18 mouse cellular contexts compared by ENCODE assay signal in genomic region chr11:63897856-63898508, GRCm38 (mm10). TPM values are rescaled to one million over a fixed set of nuclear protein-coding genes. Genes with fewer than 3 reads are reported as not detected.
A peak's percentile ranks its signal among the peaks of the same experiment; 100 is the strongest.
DNase-seq lines count a peak whose midpoint lies in the region; ATAC-seq and TF ChIP-seq lines count a peak whose summit lies in the region.
"Had no signal": no experiment of that assay in that cellular context is flagged by ENCODE, and none has a peak within 500 bp of the region (broad histone marks: within the 10 kb centered on the region; RNA-seq: fewer than 3 reads in every experiment).

No protein-coding gene starts in this region.

- ATAC-seq in lung, postnatal 0 days = no peak
- ATAC-seq in forebrain, embryonic 13.5 days = 0 out of 2 replicates have a peak, but pooled peaks have one; percentile 16
- ATAC-seq in neural tube, embryonic 13.5 days (ENCODE audit: low read depth) = 0 out of 2 replicates have a peak, but pooled peaks have one; percentile 37
- no peak for ATAC-seq in kidney, embryonic 16.5 days (ENCODE audit: low FRiP score, low TSS enrichment)

- H3K4me3 ChIP-seq in lung, postnatal 0 days (ENCODE audit: low read depth, low read length) = no peak overlapping the region
- H3K4me3 ChIP-seq in forebrain, embryonic 13.5 days = no peak overlapping the region
- no peak overlapping the region for H3K4me3 ChIP-seq in neural tube, embryonic 13.5 days
- H3K4me3 ChIP-seq in layer of hippocampus, adult 2 months = no peak overlapping the region
- H3K4me3 ChIP-seq in kidney, embryonic 16.5 days (ENCODE audit: low read length) = no peak overlapping the region
- H3K4me3 ChIP-seq: embryonic facial prominence, embryonic 12.5 days; heart, embryonic 13.5 days; limb, embryonic 15.5 days had no signal

- H3K4me1 ChIP-seq in lung, postnatal 0 days (ENCODE audit: insufficient read depth, low read depth, low read length) = no peaks in the 10 kb centered on the region
- peaks cover 24% of the 10 kb centered on the region for H3K4me1 ChIP-seq in forebrain, embryonic 13.5 days
- peaks cover 46% of the 10 kb centered on the region for H3K4me1 ChIP-seq in neural tube, embryonic 13.5 days (replicated peaks)
- peaks cover 7% of the 10 kb centered on the region for H3K4me1 ChIP-seq in kidney, embryonic 16.5 days (ENCODE audit: insufficient read depth, low read length)

- 79% methylated on average over 13 of the region's 13 CpGs for WGBS in lung, postnatal 0 days
- WGBS in forebrain, embryonic 13.5 days = 23% methylated on average over 13 of the region's 13 CpGs
- WGBS in neural tube, embryonic 13.5 days = 34% methylated on average over 13 of the region's 13 CpGs
- 69% methylated on average over 13 of the region's 13 CpGs for WGBS in kidney, embryonic 16.5 days

- H3K27me3 ChIP-seq in lung, postnatal 0 days (replicated peaks; ENCODE audit: insufficient read depth, low read length) = no peaks in the 10 kb centered on the region
- peaks cover 15% of the 10 kb centered on the region for H3K27me3 ChIP-seq in forebrain, embryonic 13.5 days
- H3K27me3 ChIP-seq in neural tube, embryonic 13.5 days = no peaks in the 10 kb centered on the region
- peaks cover 2% of the 10 kb centered on the region; the same call in 1 of the 2 replicates for H3K27me3 ChIP-seq in kidney, embryonic 16.5 days (ENCODE audit: insufficient read depth, low read length)
- H3K27me3 ChIP-seq: CH12.LX; embryonic facial prominence, embryonic 12.5 days; limb, embryonic 15.5 days had no signal

- peak overlapping the region; percentile 62 for H3K27ac ChIP-seq in lung, postnatal 0 days (ENCODE audit: low read length)
- H3K27ac ChIP-seq in forebrain, embryonic 13.5 days = peak overlapping the region; percentile 45; the same call in 1 of the 2 replicates
- H3K27ac ChIP-seq in neural tube, embryonic 13.5 days (replicated peaks) = peak overlapping the region; percentile 49; the same call in 1 of the 2 replicates
- no peak overlapping the region for H3K27ac ChIP-seq in layer of hippocampus, adult 2 months
- no peak overlapping the region for H3K27ac ChIP-seq in kidney, embryonic 16.5 days (ENCODE audit: low read length)
- H3K27ac ChIP-seq: embryonic facial prominence, embryonic 12.5 days; heart, embryonic 13.5 days; limb, embryonic 15.5 days had no signal

- no peaks in the 10 kb centered on the region for H3K9me3 ChIP-seq in lung, postnatal 0 days (ENCODE audit: low read length)
- H3K9me3 ChIP-seq in forebrain, embryonic 13.5 days (replicated peaks) = no peaks in the 10 kb centered on the region
- no peaks in the 10 kb centered on the region for H3K9me3 ChIP-seq in neural tube, embryonic 13.5 days
- H3K9me3 ChIP-seq in kidney, embryonic 16.5 days (ENCODE audit: low read length) = no peaks in the 10 kb centered on the region
- H3K9me3 ChIP-seq: embryonic facial prominence, embryonic 12.5 days; heart, embryonic 13.5 days; limb, embryonic 15.5 days had no signal

- TF ChIP-seq CTCF in lung, postnatal 0 days (IDR thresholded peaks at IDR 0.05) = no peak
- no peak for TF ChIP-seq CTCF in layer of hippocampus, adult 2 months (conservative IDR thresholded peaks at IDR 0.05)

- H3K4me2 ChIP-seq in lung, postnatal 0 days (replicated peaks; ENCODE audit: low read depth, low read length) = no peak overlapping the region
- peak overlapping the region; percentile 31; the same call in 1 of the 2 replicates for H3K4me2 ChIP-seq in forebrain, embryonic 13.5 days
- H3K4me2 ChIP-seq in neural tube, embryonic 13.5 days = no peak overlapping the region
- no peak overlapping the region for H3K4me2 ChIP-seq in kidney, embryonic 16.5 days (replicated peaks; ENCODE audit: low read depth, low read length)
- H3K4me2 ChIP-seq: embryonic facial prominence, embryonic 12.5 days; heart, embryonic 13.5 days; limb, embryonic 15.5 days had no signal

- DNase-seq in embryo, embryonic 10 days (ENCODE audit: low spot score) = peak; percentile 35
- no peak for DNase-seq in embryo, embryonic 10.5 days (ENCODE audit: low spot score)
- no peak for DNase-seq in lung, postnatal 0 days (ENCODE audit: low spot score)
- DNase-seq in lung, postnatal 36 days = no peak
- DNase-seq in layer of hippocampus, adult 2 months (ENCODE audit: low spot score in 2 of 2) = no peak
- DNase-seq: adrenal gland, postnatal 25 days; cerebellum, adult 9-11 months; gastrocnemius, postnatal 25 days; kidney, adult 2 months; lung, postnatal 14 days; thymus, postnatal 14 days had no signal

- no peaks in the 10 kb centered on the region for H3K36me3 ChIP-seq in lung, postnatal 0 days (ENCODE audit: insufficient read depth, low read length)
- H3K36me3 ChIP-seq in forebrain, embryonic 13.5 days (ENCODE audit: poor library complexity, severe bottlenecking) = no peaks in the 10 kb centered on the region
- no peaks in the 10 kb centered on the region for H3K36me3 ChIP-seq in neural tube, embryonic 13.5 days
- no peaks in the 10 kb centered on the region for H3K36me3 ChIP-seq in kidney, embryonic 16.5 days (ENCODE audit: insufficient read depth, low read length)
- H3K36me3 ChIP-seq: embryonic facial prominence, embryonic 12.5 days; heart, embryonic 13.5 days; limb, embryonic 15.5 days had no signal

- TF ChIP-seq EP300 in lung, postnatal 0 days (IDR thresholded peaks at IDR 0.05) = no peak

- no peak overlapping the region for H3K9ac ChIP-seq in lung, postnatal 0 days (replicated peaks; ENCODE audit: low read depth)
- H3K9ac ChIP-seq in forebrain, embryonic 13.5 days = no peak overlapping the region
- no peak overlapping the region for H3K9ac ChIP-seq in neural tube, embryonic 13.5 days
- no peak overlapping the region for H3K9ac ChIP-seq in kidney, embryonic 16.5 days (replicated peaks; ENCODE audit: low read length)
- H3K9ac ChIP-seq: embryonic facial prominence, embryonic 12.5 days; heart, embryonic 13.5 days; limb, embryonic 15.5 days had no signal

RNA-seq across cellular contexts. Expression of gene Hs3st3b1, which starts 24.1 kb away (rescaled TPM):
- 0.63 and 0.76 TPM in 2 replicates for polyA plus RNA-seq in lung, postnatal 0 days (2015; fragmentation: Nextera tagmentation; extraction: Ambion mirVana)
- 2.4 and 3.2 TPM in 2 replicates for polyA plus RNA-seq in forebrain, embryonic 13.5 days (2015; fragmentation: Nextera tagmentation; extraction: Ambion mirVana)
- 7.3 and 9.4 TPM in 2 replicates for polyA plus RNA-seq in neural tube, embryonic 13.5 days (2015; fragmentation: Nextera tagmentation; extraction: Ambion mirVana)
- under 1 TPM; 0.26 to 0.37 TPM for total RNA-seq in layer of hippocampus, adult 2 months (2021)
- polyA plus RNA-seq in kidney, embryonic 16.5 days (2015; fragmentation: Nextera tagmentation; extraction: Ambion mirVana) = 33.4 and 34.0 TPM in 2 replicates

Comparison
In these comparisons a context has a peak if more than half of its experiments do, and no peak if none do; other contexts are left out.
1. ATAC-seq: peak in forebrain, embryonic 13.5 days (single experiment) and neural tube, embryonic 13.5 days (single experiment); none in lung, postnatal 0 days (single experiment) and kidney, embryonic 16.5 days (single experiment).
2. H3K27ac ChIP-seq: peak in lung, postnatal 0 days (single experiment), forebrain, embryonic 13.5 days (single experiment) and neural tube, embryonic 13.5 days (single experiment); none in layer of hippocampus, adult 2 months (single experiment) and kidney, embryonic 16.5 days (single experiment).